Mouse (Mus musculus) embryonic facial prominence, embryonic 15.5 days (tissue): ENCODE measurements around the gene Ltb4r1. TPM values are rescaled to one million over a fixed set of nuclear protein-coding genes. Genes with fewer than 3 reads are reported as not detected.
A peak's percentile ranks its signal among the peaks of the same experiment; 100 is the strongest.
"Not testable (repeated sequence)": the region's sequence is repeated elsewhere in the genome, so short reads cannot be mapped to it uniquely, and the experiment has no call there.

Experiments
- ATAC-seq: fragments of 200-750 bp; cut with Nextera tagmentation; 2 replicates; pipeline ENCODE4 v1.8.0; 2017; ENCODE audit warnings: low read depth, moderate TSS enrichment; ENCODE audit not compliant: insufficient number of reproducible peaks, low FRiP score, low TSS enrichment
- H3K27ac ChIP-seq: fragments of 300-500 bp; sonication (generic); replicated peaks from 2 replicates; pipeline ENCODE4 v1.5.1; 2015; ENCODE audit warnings: mild to moderate bottlenecking, inconsistent platforms
- H3K27me3 ChIP-seq: fragments of 300-500 bp; sonication (generic); 2 replicates; pipeline ENCODE4 v1.6.1; 2015; ENCODE audit warnings: inconsistent platforms
- H3K36me3 ChIP-seq: fragments of 300-500 bp; sonication (generic); 2 replicates; pipeline ENCODE4 v1.6.1; 2015; ENCODE audit warnings: mild to moderate bottlenecking, inconsistent platforms
- H3K4me1 ChIP-seq: fragments of 300-500 bp; sonication (generic); 2 replicates; pipeline ENCODE4 v1.6.1; 2015; ENCODE audit warnings: inconsistent platforms
- H3K4me2 ChIP-seq: fragments of 300-500 bp; sonication (generic); replicated peaks from 2 replicates; pipeline ENCODE4 v1.6.1; 2015; ENCODE audit warnings: mild to moderate bottlenecking, inconsistent platforms
- H3K4me3 ChIP-seq: fragments of 300-500 bp; sonication (generic); replicated peaks from 2 replicates; pipeline ENCODE4 v1.5.1; 2015; ENCODE audit warnings: mild to moderate bottlenecking, inconsistent platforms
- H3K9ac ChIP-seq: fragments of 300-500 bp; sonication (generic); 2 replicates; pipeline ENCODE4 v1.6.1; 2015; ENCODE audit warnings: inconsistent platforms
- H3K9me3 ChIP-seq: fragments of 300-500 bp; sonication (generic); replicated peaks from 2 replicates; pipeline ENCODE4 v1.6.1; 2016; ENCODE audit warnings: inconsistent platforms
- WGBS: fragments of 180-500 bp; shearing (Covaris S2); methylation state at CpG from one replicate; pipeline ENCODE4 v1.1.7; 2015; 5-methylcytosine and 5-hydroxymethylcytosine counted together
- polyA plus RNA-seq: library from polyadenylated mRNA; unstranded; fragments of >200 nt; fragmentation: Nextera tagmentation; extraction: Ambion mirVana; gene quantifications from 2 replicates; pipeline ENCODE4 v1.2.1, GENCODE M21; 2015

The Ltb4r1 gene
- polyA plus RNA-seq, 1 experiment from 2014 or later = 2.1 TPM

GRCm38 (mm10) chr14:55747051-55747847, 18.5 kb upstream of the Ltb4r1 start:
- H3K36me3 ChIP-seq = peaks cover 41% of the 10 kb centered on the region
- no peak for ATAC-seq
- H3K4me3 ChIP-seq = peak overlapping the region; percentile 91; the same call in 1 of the 2 replicates
- H3K9me3 ChIP-seq = no peaks in the 10 kb centered on the region
- no peak overlapping the region for H3K27ac ChIP-seq
- peaks cover 32% of the 10 kb centered on the region for H3K4me1 ChIP-seq
- H3K27me3 ChIP-seq = no peaks in the 10 kb centered on the region
- WGBS = 88% methylated on average over 10 of the region's 10 CpGs
- no peak overlapping the region for H3K9ac ChIP-seq
- H3K4me2 ChIP-seq = peak overlapping the region; percentile 94

DNA sequence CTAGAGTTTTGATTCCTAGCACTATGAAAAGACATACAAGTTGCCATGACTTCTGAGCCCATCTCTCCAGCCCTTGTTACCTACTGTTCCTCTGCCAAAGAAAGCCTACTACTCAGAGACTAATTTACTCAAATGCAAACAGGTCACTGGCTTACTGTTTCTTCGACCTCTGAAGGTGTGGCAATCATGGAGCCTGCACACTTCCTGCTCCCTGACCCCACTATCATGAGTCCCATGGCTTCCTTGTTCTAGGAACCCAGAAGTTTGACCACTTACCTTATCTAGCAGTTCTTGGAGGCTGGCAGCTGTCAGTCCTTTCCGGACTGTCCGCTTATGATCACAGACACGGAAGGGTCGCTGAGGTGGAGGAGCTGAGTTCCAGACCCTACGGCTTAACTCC, 8.2 kb upstream of the Ltb4r1 start:
- Histone ChIP-seq H3K4me1 (peaks cover 15% of the 10 kb centered on the region), H3K9me3 (no peaks in the 10 kb centered on the region), H3K27me3 (peaks cover 10% of the 10 kb centered on the region), H3K4me2 (no peak overlapping the region), H3K4me3 (no peak overlapping the region), H3K9ac (no peak overlapping the region), H3K27ac (no peak overlapping the region), H3K36me3 (peaks cover 44% of the 10 kb centered on the region)
- 84% methylated on average over 6 of the region's 6 CpGs for WGBS
- no peak for ATAC-seq

DNA sequence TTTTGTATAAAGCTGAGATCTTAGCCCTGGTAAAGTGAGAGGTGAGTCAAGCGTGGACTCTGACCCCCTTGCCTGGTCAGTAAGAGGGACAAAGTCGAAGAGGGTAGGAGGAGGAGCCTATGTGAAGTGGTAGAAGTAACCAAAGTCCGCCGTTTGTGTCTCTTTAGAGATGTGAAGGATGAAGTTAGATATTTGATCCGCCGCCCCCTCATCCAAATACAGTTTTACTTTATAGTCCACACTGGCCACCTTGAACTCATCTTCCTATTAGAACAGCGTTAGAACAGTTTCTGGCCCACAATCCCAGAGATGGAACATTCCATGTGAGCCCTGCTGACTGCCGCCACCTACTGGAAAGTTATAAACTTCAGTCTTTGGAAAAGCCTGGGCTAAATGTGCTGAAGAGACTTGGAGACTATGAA, 7.4 kb upstream of the Ltb4r1 start, which contains the start of gene Cideb:
Gene Cideb (minus strand): TSS at position 96 of the 422 bp plus-strand sequence.
- H3K9me3 ChIP-seq = no peaks in the 10 kb centered on the region
- H3K27me3 ChIP-seq = peaks cover 10% of the 10 kb centered on the region
- no peak for ATAC-seq
- peaks cover 36% of the 10 kb centered on the region for H3K36me3 ChIP-seq
- no peak within 1 kb of the TSS; the same call in 1 of the 2 replicates for H3K4me3 ChIP-seq
- WGBS = 16% methylated on average over 8 of the region's 8 CpGs
- H3K27ac ChIP-seq = no peak within 1 kb of the TSS
- H3K4me1 ChIP-seq = peaks cover 22% of the 10 kb centered on the region
- peak within 1 kb of the TSS; percentile 33 for H3K4me2 ChIP-seq
- H3K9ac ChIP-seq = no peak within 1 kb of the TSS

DNA sequence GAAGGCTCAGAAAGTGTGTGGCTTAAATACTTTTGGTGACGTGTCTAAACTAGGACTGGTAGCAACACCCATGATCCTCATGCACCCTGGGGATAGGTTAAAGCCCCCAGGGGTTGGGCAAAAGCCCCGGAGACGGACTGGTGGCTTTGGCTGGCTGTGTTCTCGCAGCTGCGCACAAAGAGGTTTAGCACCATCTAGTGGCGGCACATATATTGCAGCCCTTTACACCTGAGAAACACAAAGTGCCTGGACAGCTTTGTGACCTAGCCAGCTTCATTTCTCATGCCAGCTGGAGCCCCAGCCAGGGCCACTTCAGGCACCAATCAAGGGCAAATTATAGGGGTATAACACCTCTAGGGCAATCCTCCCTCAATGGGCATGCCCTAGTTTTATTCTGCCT, 5.6 kb upstream of the Ltb4r1 start:
- Histone ChIP-seq H3K27me3 (peaks cover 18% of the 10 kb centered on the region), H3K4me2 (peak overlapping the region; percentile 41), H3K4me1 (peaks cover 22% of the 10 kb centered on the region), H3K4me3 (peak overlapping the region; percentile 12), H3K36me3 (peaks cover 18% of the 10 kb centered on the region)
- not testable (repeated sequence) for H3K9me3 ChIP-seq, ATAC-seq, H3K9ac ChIP-seq, H3K27ac ChIP-seq
- 0% methylated on average over 6 of the region's 6 CpGs for WGBS

- H3K4me1 ChIP-seq = peaks cover 22% of the 10 kb centered on the region
- peaks cover 24% of the 10 kb centered on the region for H3K27me3 ChIP-seq
- WGBS = 64% methylated on average over 6 of the region's 6 CpGs
- peak within 1 kb of the TSS; percentile 60 for H3K4me3 ChIP-seq
- peak within 1 kb of the TSS; percentile 97 for H3K4me2 ChIP-seq
- no peak for ATAC-seq
- no peaks in the 10 kb centered on the region for H3K9me3 ChIP-seq
- peak within 1 kb of the TSS; percentile 69 for H3K9ac ChIP-seq
- H3K27ac ChIP-seq = peak within 1 kb of the TSS; percentile 58; the same call in 1 of the 2 replicates
- H3K36me3 ChIP-seq = peaks cover 8% of the 10 kb centered on the region; the same call in 1 of the 2 replicates
These were observed 4.6 kb upstream of the Ltb4r1 start, which contains the start of gene Ltb4r2 for GRCm38 (mm10) chr14:55761163-55761562. Gene Ltb4r2, plus strand, starts transcription at chr14:55761428.

GRCm38 (mm10) chr14:55762001-55762821, 3.6 kb upstream of the Ltb4r1 start:
- Histone ChIP-seq H3K4me1 (peaks cover 22% of the 10 kb centered on the region), H3K36me3 (no peaks in the 10 kb centered on the region), H3K27me3 (peaks cover 30% of the 10 kb centered on the region), H3K4me3 (peak overlapping the region; percentile 60), H3K27ac (peak overlapping the region; percentile 58), H3K4me2 (peak overlapping the region; percentile 97), H3K9me3 (no peaks in the 10 kb centered on the region), H3K9ac (peak overlapping the region; percentile 69)
- ATAC-seq = peak; percentile 73
- WGBS = under 1% methylated on average over 77 of the region's 77 CpGs

- Histone ChIP-seq H3K4me3 (no peak overlapping the region), H3K9ac (no peak overlapping the region), H3K9me3 (no peaks in the 10 kb centered on the region), H3K36me3 (no peaks in the 10 kb centered on the region), H3K4me2 (peak overlapping the region; percentile 97), H3K4me1 (peaks cover 31% of the 10 kb centered on the region), H3K27me3 (peaks cover 37% of the 10 kb centered on the region), H3K27ac (peak overlapping the region; percentile 58; the same call in 1 of the 2 replicates)
- WGBS = 51% methylated on average over 7 of the region's 7 CpGs
- no peak for ATAC-seq
These were observed 2.6 kb upstream of the Ltb4r1 start for GRCm38 (mm10) chr14:55763166-55763565.

- peak; percentile 57 for ATAC-seq
- 11% methylated on average over 52 of the region's 52 CpGs for WGBS
- H3K9me3 ChIP-seq = no peaks in the 10 kb centered on the region
- peak overlapping the region; percentile 46 for H3K4me3 ChIP-seq
- H3K36me3 ChIP-seq = 0 out of 2 replicates have a peak, but pooled peaks cover 2% of the 10 kb centered on the region
- H3K9ac ChIP-seq = peak overlapping the region; percentile 51
- peak overlapping the region; percentile 76 for H3K4me2 ChIP-seq
- H3K27me3 ChIP-seq = peaks cover 41% of the 10 kb centered on the region
- no peak overlapping the region for H3K27ac ChIP-seq
- H3K4me1 ChIP-seq = peaks cover 15% of the 10 kb centered on the region
These were observed 2.0 kb downstream of the Ltb4r1 start for GRCm38 (mm10) chr14:55767519-55768414.

GRCm38 (mm10) chr14:55768555-55768954, 2.8 kb downstream of the Ltb4r1 start:
- WGBS = 83% methylated on average over 6 of the region's 6 CpGs
- Histone ChIP-seq H3K4me1 (peaks cover 10% of the 10 kb centered on the region), H3K9ac (no peak overlapping the region; the same call in 1 of the 2 replicates), H3K4me2 (no peak overlapping the region), H3K9me3 (no peaks in the 10 kb centered on the region), H3K27ac (no peak overlapping the region), H3K27me3 (peaks cover 41% of the 10 kb centered on the region), H3K36me3 (0 out of 2 replicates have a peak, but pooled peaks cover 2% of the 10 kb centered on the region), H3K4me3 (no peak overlapping the region)
- no peak for ATAC-seq

DNA sequence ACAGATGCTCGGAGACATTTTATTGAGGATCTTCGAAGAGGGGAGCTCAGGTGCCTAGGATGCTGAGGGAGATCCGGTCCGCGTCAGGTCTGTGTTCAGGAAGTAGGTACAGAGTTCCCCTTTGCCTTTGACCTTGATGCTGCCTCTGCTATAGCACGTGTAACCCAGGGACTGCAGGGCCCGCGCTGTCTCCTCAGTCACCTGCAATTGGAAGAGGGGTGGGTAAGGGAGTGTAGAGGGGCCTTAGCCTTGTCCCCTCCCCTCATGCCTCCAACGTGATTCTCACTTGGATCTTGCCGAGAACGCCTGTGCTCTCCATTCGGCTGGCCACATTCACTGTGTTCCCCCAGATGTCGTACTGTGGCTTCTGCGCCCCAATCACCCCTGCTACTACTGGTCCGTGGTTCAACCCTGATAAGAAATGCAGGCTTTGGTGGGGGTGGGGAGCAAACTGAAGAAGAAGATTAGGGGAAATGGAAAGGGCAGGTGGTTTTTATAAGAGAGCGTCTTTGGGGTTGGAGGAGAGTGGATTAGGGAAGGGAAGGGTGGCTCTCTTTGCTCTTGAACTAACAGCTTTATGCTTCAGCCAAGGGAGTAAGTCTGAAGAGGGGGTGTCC, 3.4 kb downstream of the Ltb4r1 start:
- WGBS = 74% methylated on average over 16 of the region's 16 CpGs
- Histone ChIP-seq H3K9me3 (no peaks in the 10 kb centered on the region), H3K4me2 (no peak overlapping the region), H3K36me3 (0 out of 2 replicates have a peak, but pooled peaks cover 2% of the 10 kb centered on the region), H3K27ac (no peak overlapping the region), H3K9ac (no peak overlapping the region), H3K4me1 (peaks cover 10% of the 10 kb centered on the region), H3K4me3 (no peak overlapping the region), H3K27me3 (peaks cover 40% of the 10 kb centered on the region)
- no peak for ATAC-seq
